Mouse (Mus musculus): ENCODE measurements around the gene Mucl3.

DNA sequence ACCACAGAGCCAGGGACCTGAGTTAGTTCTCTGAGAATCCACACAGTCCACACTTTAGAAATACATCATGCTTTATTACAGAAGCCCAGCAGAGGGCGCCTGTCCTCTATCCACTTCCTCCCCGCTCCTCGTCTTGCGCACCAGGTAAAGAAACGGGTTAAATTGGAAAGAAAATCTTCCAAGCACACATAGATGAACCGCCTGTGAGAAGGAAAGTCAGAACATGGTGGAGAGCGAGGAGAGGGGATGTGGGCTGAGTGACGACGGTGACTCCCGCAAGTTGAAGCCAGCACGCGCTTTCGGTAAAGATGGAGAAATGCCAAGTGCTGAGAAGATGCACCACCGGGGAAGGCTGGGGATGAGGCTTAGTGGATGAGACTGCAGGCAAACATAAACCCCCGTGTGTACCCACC lies 7.8 kb downstream of the Mucl3 start:
- TF ChIP-seq POLR2A (IDR thresholded peaks at IDR 0.05; ENCODE audit: extremely low read depth, insufficient read depth, low read length), result peak; percentile 64; the same call in 1 of the 2 replicates
- peak; percentile 69 for TF ChIP-seq CTCF (IDR thresholded peaks at IDR 0.05; ENCODE audit: extremely low read depth, insufficient read depth, low read length)

All from cortical plate, adult 2 months (tissue).